Mouse (Mus musculus): ENCODE results near the gene Gm18336.
A peak's percentile ranks its signal among the peaks of the same experiment; 100 is the strongest.
"Not testable (repeated sequence)": the region's sequence is repeated elsewhere in the genome, so short reads cannot be mapped to it uniquely, and the experiment has no call there.

Gm18336 gene

DNA sequence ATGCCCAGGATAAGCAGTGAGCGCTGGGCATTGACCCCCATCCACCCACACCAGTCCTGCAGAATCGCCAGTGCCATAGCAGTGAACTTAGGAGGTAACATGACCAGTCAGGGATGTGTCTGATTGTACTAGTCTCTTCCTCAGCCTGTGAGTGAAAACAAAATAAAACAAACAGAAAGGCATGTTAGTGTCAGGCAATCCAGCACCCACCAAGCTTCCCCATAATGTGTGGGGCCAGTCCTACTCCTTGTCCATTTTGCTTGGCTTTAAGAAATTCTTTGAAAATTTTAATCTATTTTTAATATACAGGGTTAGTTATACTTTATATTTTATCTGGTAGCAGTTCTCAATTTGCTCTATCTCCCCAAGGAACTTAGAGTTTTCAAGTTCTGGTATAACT is at the start of gene Gm18336:
Gm18336 (minus strand) TSS at position 101 of the 400 bp plus-strand sequence.
- DNase-seq (ENCODE audit: low read depth, low spot score): not testable (repeated sequence)

GRCm38 (mm10) chrX:73441428-73441827 is 42.9 kb upstream of the Gm18336 start:
- no peak for DNase-seq (ENCODE audit: low read depth, low spot score)

DNA sequence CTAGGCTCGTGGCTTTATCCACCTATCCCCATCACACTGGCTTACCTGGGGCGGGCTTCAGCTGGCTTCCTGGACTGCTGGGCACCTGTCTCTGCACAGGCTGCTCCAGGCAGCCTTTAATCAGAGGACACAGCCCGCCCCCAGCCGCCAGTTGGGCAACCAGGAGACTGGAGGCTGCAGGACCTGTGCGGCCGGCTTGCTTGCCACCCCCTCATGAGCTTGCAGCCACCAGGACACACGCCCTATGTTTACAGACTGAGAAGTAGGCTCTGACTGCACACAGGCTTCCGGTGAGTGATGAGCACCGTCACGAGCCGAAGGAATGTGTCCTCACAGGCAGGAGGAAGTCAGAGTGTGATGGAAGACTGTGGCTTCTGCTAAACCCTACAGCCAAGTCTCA is 36.7 kb upstream of the Gm18336 start, which contains the start of gene Trex2:
Trex2 (minus strand) TSS at position 93 of the 400 bp plus-strand sequence.
- DNase-seq (ENCODE audit: low read depth, low spot score): no peak

DNA sequence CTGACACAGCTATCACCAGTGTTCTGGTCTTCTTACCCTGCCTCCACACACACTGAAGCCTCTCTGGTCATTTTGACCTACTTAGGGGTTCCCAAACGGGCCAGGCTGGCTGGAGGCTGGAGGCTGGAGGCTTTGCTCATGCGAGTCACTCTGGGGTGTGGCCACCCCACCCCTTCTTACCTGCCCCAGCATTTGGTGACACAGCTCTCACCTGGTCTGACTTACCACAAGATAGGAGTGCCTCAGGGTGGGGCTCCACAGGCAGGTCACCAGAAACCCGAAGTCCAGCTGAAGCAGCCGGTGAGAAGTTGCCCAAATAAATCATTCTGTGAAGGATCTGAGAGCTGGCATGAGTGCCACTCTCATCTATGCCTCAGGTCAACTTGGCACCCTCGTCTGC is 34.3 kb upstream of the Gm18336 start:
- DNase-seq (ENCODE audit: low read depth, low spot score): no peak

DNA sequence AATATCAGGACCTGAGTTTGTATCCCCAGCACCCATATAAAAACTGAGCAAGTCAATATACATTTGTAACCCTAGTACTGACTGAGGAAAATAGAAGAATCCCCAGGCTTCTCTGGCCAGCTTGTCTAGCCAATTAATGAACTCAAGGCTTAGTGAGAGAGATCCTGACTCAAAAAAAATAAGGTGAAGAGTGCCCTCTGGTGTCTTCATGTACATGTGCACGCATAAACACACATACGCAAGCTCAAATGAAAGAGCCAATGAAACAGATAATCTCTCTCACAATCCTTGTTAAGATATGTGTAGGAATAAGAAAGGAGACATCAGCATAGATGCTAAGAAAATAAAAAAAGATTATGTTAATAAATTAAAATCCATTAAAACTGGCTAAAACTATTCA is 31.5 kb upstream of the Gm18336 start:
- peak; percentile 52 for DNase-seq (ENCODE audit: low read depth, low spot score)

GRCm38 (mm10) chrX:73412767-73413166 is 14.2 kb upstream of the Gm18336 start:
- DNase-seq (ENCODE audit: low read depth, low spot score): peak; percentile 2

DNA sequence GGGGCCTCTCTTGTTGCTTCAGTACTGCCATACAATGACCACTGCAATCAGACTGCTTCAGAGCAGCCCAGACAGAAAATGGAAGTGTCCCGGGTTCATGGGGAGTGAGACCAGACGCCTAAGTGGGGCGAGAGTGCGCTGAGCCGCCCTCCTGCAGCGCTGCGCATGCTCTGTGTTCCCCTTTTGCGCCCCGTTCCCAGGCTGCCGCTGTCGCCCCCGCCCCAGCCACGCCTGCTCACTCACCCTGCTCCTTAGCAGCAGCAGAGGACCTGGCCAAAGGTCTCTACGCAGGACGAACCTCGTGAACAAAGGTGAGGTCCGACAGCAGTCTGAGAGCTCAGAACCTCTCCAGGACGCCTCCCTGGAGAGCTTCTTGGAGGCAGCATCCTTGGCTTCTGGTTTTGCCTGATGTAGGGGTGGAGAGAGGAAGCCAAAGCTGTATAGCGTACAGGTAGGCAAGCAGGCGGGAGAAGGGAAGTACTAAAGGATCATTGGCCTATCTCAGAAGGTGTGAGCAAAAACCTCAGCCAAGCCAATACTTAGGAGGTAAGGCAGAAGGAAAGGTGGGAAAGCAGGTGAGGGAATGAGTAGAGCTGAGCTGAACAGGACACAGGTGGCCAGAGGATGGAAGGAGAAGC is 12.5 kb upstream of the Gm18336 start, which contains the start of gene Zfp92:
Zfp92 (plus strand) TSS at position 217 of the 638 bp plus-strand sequence.
- DNase-seq (ENCODE audit: low read depth, low spot score): peak; percentile 41

GRCm38 (mm10) chrX:73401616-73402015 is 3.1 kb upstream of the Gm18336 start:
- no peak for DNase-seq (ENCODE audit: low read depth, low spot score)

DNA sequence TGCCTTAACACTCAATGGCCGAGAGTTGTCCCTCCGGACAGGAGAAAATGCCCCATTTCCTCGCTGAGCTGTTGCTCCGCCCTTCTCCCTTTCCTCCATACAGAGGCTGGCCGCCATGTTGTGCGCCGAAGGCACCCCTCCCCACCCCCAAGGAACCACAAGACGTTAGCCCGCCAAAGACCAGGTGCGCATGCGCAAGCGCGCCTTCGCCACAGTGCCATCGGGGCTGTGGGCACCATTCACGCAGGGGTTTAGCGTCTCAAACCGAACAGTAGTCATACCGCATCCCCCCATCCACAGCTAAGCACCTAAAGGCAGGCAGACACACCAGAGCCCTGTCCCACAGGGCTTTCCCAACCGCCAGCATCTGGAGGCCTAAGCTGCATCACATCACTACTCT is 2.4 kb upstream of the Gm18336 start:
- no peak for DNase-seq (ENCODE audit: low read depth, low spot score)

- no peak for DNase-seq (ENCODE audit: low read depth, low spot score)
These were observed 2.1 kb downstream of the Gm18336 start for GRCm38 (mm10) chrX:73396446-73396845.

- no peak for DNase-seq (ENCODE audit: low read depth, low spot score)
These were observed 7.1 kb downstream of the Gm18336 start for GRCm38 (mm10) chrX:73391481-73391880.

DNA sequence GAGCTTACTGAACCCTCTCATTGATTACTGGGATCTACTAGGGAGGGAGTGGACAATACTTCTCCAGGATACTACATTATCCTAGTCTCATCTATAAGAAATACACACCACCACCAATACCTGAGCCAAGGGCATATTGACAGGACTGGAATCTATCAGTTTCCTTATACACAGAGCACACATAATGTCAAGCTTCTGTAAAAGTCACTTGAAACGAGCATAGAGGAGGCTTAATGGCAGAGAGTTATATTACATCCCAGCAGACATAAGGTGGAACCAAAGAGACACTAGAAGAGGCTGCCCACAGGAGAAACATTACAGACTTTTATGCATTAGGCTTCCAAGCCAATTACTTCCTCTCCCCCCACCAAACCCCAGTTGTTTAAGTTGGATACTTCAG is 13.6 kb downstream of the Gm18336 start:
- DNase-seq (ENCODE audit: low read depth, low spot score): no peak

- no peak for DNase-seq (ENCODE audit: low read depth, low spot score)
These were observed 14.1 kb downstream of the Gm18336 start for GRCm38 (mm10) chrX:73384419-73384818.

DNA sequence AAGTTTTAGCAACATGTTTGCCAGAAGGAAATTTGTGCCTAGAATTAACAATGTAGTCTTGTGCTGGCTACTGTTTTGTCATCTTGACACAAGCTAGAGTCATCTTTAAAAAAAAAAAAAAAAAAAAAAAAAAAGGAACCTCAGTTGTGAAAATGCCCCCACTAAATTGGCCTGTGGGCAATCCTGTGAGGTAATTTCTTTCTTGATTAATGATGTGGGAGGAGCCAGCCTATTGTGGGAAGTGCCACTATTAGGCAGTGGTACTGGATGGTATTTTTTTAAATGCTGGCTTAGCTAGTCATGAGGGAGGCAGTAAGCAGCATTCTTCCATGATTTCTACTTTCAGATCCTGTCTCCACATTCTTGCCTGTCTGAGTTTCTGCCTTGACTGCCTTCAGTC is 35.2 kb downstream of the Gm18336 start:
- DNase-seq (ENCODE audit: low read depth, low spot score): no peak

DNA sequence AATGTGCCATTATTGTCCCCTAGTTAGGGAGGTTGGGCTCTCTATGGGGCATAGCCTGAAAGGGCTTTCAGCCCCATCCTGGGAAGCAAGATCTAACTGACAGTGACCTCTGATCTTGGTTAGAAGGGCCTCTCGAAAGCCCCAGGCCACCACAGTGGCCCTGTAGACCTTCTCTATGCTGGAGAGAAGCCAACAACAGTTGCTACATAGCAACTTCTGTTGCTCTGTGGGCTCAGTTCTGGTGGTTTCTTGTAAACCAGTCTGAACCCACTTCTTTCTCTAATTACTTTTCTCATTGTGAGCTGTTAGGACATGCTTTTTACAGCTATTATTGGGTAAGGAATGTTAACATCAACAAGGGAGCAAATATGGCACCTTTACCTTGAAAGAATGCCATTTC is 41.8 kb downstream of the Gm18336 start:
- no peak for DNase-seq (ENCODE audit: low read depth, low spot score)

DNA sequence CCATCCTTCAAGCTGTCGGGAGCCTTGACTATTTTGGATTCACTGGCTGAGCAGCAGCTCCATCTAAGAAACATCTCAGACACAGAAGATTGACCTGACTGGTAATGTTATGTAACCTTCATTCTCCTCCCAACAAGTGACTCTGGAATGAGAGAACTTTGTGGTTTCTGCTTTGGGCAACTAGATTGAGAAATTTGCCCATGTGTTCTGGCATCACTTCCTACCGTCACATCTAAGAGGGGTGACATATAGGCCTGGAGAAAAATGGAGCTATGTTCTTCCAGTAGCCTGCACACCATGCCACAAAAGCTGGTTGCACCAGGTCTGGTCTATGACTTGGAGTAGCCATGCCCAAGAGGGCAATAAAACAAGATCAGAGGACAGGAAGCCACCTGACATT is 42.4 kb downstream of the Gm18336 start:
- DNase-seq (ENCODE audit: low read depth, low spot score): no peak
